ENCODE assay signal across 24 mouse cellular contexts in the genomic region with DNA sequence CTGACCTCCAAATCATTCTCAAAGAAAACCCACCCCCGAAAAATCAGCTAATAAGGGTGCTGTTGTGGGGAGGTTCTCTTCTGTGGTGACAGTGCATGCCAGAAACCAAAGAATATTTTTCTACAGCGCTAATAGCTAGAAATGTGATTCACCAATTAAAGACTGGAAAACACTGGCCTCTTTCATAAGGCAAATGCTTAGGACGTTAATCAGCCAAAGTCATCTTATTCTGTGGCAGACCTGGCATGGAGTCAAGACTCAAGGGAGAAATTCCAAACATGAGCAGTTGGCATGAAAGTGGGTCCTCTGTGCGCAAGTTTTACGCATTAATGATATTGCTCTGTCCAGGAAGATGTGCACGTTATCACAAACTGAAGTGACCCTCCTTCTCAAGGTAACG. TPM values are rescaled to one million over a fixed set of nuclear protein-coding genes. Genes with fewer than 3 reads are reported as not detected.
DNase-seq lines count a peak whose midpoint lies in the region; ATAC-seq and TF ChIP-seq lines count a peak whose summit lies in the region.
"Had no signal": no experiment of that assay in that cellular context is flagged by ENCODE, and none has a peak within 500 bp of the region (broad histone marks: within the 10 kb centered on the region; RNA-seq: fewer than 3 reads in every experiment).

No protein-coding gene starts in this region.

- no peak overlapping the region for H3K9ac ChIP-seq in forebrain, embryonic 14.5 days (ENCODE audit: low read length)
- no peak overlapping the region for H3K9ac ChIP-seq in forebrain, postnatal 0 days
- no peak overlapping the region for H3K9ac ChIP-seq in midbrain, postnatal 0 days (replicated peaks; ENCODE audit: low read length, poor library complexity, severe bottlenecking)
- no peak overlapping the region for H3K9ac ChIP-seq in midbrain, embryonic 16.5 days (ENCODE audit: low read depth, low read length)
- H3K9ac ChIP-seq in liver, embryonic 11.5 days (ENCODE audit: low read depth, low read length), result no peak overlapping the region
- H3K9ac ChIP-seq: forebrain, embryonic 13.5 days; liver, embryonic 14.5 days; midbrain, embryonic 12.5 days; neural tube, embryonic 15.5 days; stomach, embryonic 15.5 days had no signal

- no peak overlapping the region for H3K27ac ChIP-seq in forebrain, embryonic 14.5 days (ENCODE audit: low read depth, low read length)
- no peak overlapping the region for H3K27ac ChIP-seq in forebrain, postnatal 0 days (ENCODE audit: low read depth, low read length)
- H3K27ac ChIP-seq in midbrain, postnatal 0 days (ENCODE audit: low read depth, low read length), result no peak overlapping the region
- H3K27ac ChIP-seq in midbrain, embryonic 16.5 days (ENCODE audit: low read length), result no peak overlapping the region
- no peak overlapping the region for H3K27ac ChIP-seq in liver, embryonic 11.5 days (ENCODE audit: low read depth, low read length)
- H3K27ac ChIP-seq: forebrain, embryonic 13.5 days; left cerebral cortex, adult 2 months; liver, embryonic 14.5 days; macrophage; midbrain, embryonic 12.5 days; neural tube, embryonic 15.5 days; stomach, embryonic 15.5 days had no signal

- no peaks in the 10 kb centered on the region for H3K4me1 ChIP-seq in forebrain, embryonic 14.5 days (ENCODE audit: control insufficient read depth, insufficient read depth, low read length)
- H3K4me1 ChIP-seq in forebrain, postnatal 0 days (ENCODE audit: insufficient read depth), result no peaks in the 10 kb centered on the region
- H3K4me1 ChIP-seq in midbrain, postnatal 0 days (ENCODE audit: insufficient read depth, low read length), result no peaks in the 10 kb centered on the region
- H3K4me1 ChIP-seq in midbrain, embryonic 16.5 days (ENCODE audit: control insufficient read depth, insufficient read depth, low read length), result no peaks in the 10 kb centered on the region
- no peaks in the 10 kb centered on the region for H3K4me1 ChIP-seq in liver, embryonic 11.5 days (replicated peaks; ENCODE audit: control insufficient read depth, insufficient read depth, low read length)
- H3K4me1 ChIP-seq: forebrain, embryonic 13.5 days; midbrain, embryonic 12.5 days; neural tube, embryonic 15.5 days; stomach, embryonic 15.5 days had no signal

- H3K9me3 ChIP-seq in forebrain, embryonic 14.5 days (replicated peaks; ENCODE audit: control insufficient read depth, low read length), result no peaks in the 10 kb centered on the region
- H3K9me3 ChIP-seq in forebrain, postnatal 0 days (ENCODE audit: low read length), result no peaks in the 10 kb centered on the region
- H3K9me3 ChIP-seq in midbrain, postnatal 0 days (ENCODE audit: low read length), result no peaks in the 10 kb centered on the region
- H3K9me3 ChIP-seq in midbrain, embryonic 16.5 days (replicated peaks; ENCODE audit: control insufficient read depth, low read length, poor library complexity, severe bottlenecking), result no peaks in the 10 kb centered on the region
- H3K9me3 ChIP-seq in liver, embryonic 11.5 days (ENCODE audit: control insufficient read depth, low read length), result no peaks in the 10 kb centered on the region
- H3K9me3 ChIP-seq: forebrain, embryonic 13.5 days; midbrain, embryonic 12.5 days; neural tube, embryonic 15.5 days; stomach, embryonic 15.5 days had no signal

- TF ChIP-seq CTCF in forebrain, postnatal 0 days (IDR thresholded peaks at IDR 0.05; ENCODE audit: low read depth), result no peak
- TF ChIP-seq CTCF in midbrain, postnatal 0 days (IDR thresholded peaks at IDR 0.05), result no peak

- no peak overlapping the region for H3K4me3 ChIP-seq in forebrain, embryonic 14.5 days (ENCODE audit: low read depth, low read length)
- H3K4me3 ChIP-seq in forebrain, postnatal 0 days (ENCODE audit: low read depth, low read length), result no peak overlapping the region
- H3K4me3 ChIP-seq in midbrain, postnatal 0 days (ENCODE audit: low read depth, low read length), result no peak overlapping the region
- no peak overlapping the region for H3K4me3 ChIP-seq in midbrain, embryonic 16.5 days (ENCODE audit: low read depth, low read length)
- H3K4me3 ChIP-seq in liver, embryonic 11.5 days (ENCODE audit: low read depth, low read length), result no peak overlapping the region
- H3K4me3 ChIP-seq: forebrain, embryonic 13.5 days; left cerebral cortex, adult 2 months; midbrain, embryonic 12.5 days; neural tube, embryonic 15.5 days; stomach, embryonic 15.5 days had no signal

- no peaks in the 10 kb centered on the region for H3K36me3 ChIP-seq in forebrain, embryonic 14.5 days (ENCODE audit: control insufficient read depth, insufficient read depth, low read length)
- H3K36me3 ChIP-seq in forebrain, postnatal 0 days (ENCODE audit: insufficient read depth), result no peaks in the 10 kb centered on the region
- no peaks in the 10 kb centered on the region for H3K36me3 ChIP-seq in midbrain, postnatal 0 days (ENCODE audit: insufficient read depth, low read length)
- H3K36me3 ChIP-seq in midbrain, embryonic 16.5 days (ENCODE audit: control insufficient read depth, insufficient read depth, low read length), result no peaks in the 10 kb centered on the region
- H3K36me3 ChIP-seq in liver, embryonic 11.5 days (ENCODE audit: control insufficient read depth, insufficient read depth, low read length), result no peaks in the 10 kb centered on the region
- H3K36me3 ChIP-seq: midbrain, embryonic 12.5 days; neural tube, embryonic 15.5 days; stomach, embryonic 15.5 days had no signal

- peak; percentile 43 for DNase-seq in forebrain, embryonic 14.5 days (ENCODE audit: low spot score)
- DNase-seq in forebrain, postnatal 0 days, result no peak
- DNase-seq in midbrain, postnatal 0 days (ENCODE audit: low spot score), result peak; percentile 36
- peak; percentile 27 for DNase-seq in adipocyte (ENCODE audit: low spot score)
- no peak for DNase-seq in B cell, adult 2 months
- DNase-seq in liver, embryonic 11.5 days (ENCODE audit: low spot score), result no peak
- DNase-seq: cerebellum, adult 9-10 months; embryo, embryonic 11 days; gastrocnemius, postnatal 25 days; kidney, adult 9 months; kidney, postnatal 36 days; thymus, adult 18-20 months; thymus, postnatal 4 days had no signal

- H3K27me3 ChIP-seq in forebrain, embryonic 14.5 days (replicated peaks; ENCODE audit: control insufficient read depth, insufficient read depth, low read length), result no peaks in the 10 kb centered on the region
- no peaks in the 10 kb centered on the region for H3K27me3 ChIP-seq in forebrain, postnatal 0 days (ENCODE audit: insufficient read depth, low read length)
- no peaks in the 10 kb centered on the region for H3K27me3 ChIP-seq in midbrain, postnatal 0 days (ENCODE audit: insufficient read depth, low read length)
- no peaks in the 10 kb centered on the region for H3K27me3 ChIP-seq in midbrain, embryonic 16.5 days (ENCODE audit: control insufficient read depth, insufficient read depth, low read depth, low read length)
- H3K27me3 ChIP-seq in liver, embryonic 11.5 days (replicated peaks; ENCODE audit: control insufficient read depth, insufficient read depth, low read length), result no peaks in the 10 kb centered on the region
- H3K27me3 ChIP-seq: forebrain, embryonic 13.5 days; midbrain, embryonic 12.5 days; neural tube, embryonic 15.5 days; stomach, embryonic 15.5 days had no signal

- peak; percentile 18; the same call in 1 of the 2 replicates for ATAC-seq in forebrain, embryonic 14.5 days
- no peak for ATAC-seq in forebrain, postnatal 0 days
- no peak for ATAC-seq in midbrain, postnatal 0 days (ENCODE audit: low FRiP score)
- ATAC-seq in midbrain, embryonic 16.5 days, result no peak
- no peak for ATAC-seq in liver, embryonic 11.5 days (replicated peaks; ENCODE audit: low FRiP score)
- ATAC-seq: CD4-positive, CD25-positive, alpha-beta regulatory T cell, adult 4 months; forebrain, embryonic 13.5 days; inflammation-experienced regulatory T-cells, adult 6 months had no signal

- no peak overlapping the region for H3K4me2 ChIP-seq in forebrain, embryonic 14.5 days (ENCODE audit: low read length)
- no peak overlapping the region for H3K4me2 ChIP-seq in forebrain, postnatal 0 days (ENCODE audit: low read depth)
- no peak overlapping the region for H3K4me2 ChIP-seq in midbrain, postnatal 0 days (ENCODE audit: low read depth, low read length, poor library complexity, severe bottlenecking)
- no peak overlapping the region for H3K4me2 ChIP-seq in midbrain, embryonic 16.5 days (ENCODE audit: low read length)
- no peak overlapping the region for H3K4me2 ChIP-seq in liver, embryonic 11.5 days
- H3K4me2 ChIP-seq: forebrain, embryonic 13.5 days; midbrain, embryonic 12.5 days; neural tube, embryonic 15.5 days; stomach, embryonic 15.5 days had no signal

- WGBS in forebrain, embryonic 14.5 days, result 71% methylated on average over 7 of the region's 7 CpGs
- 63% methylated on average over 7 of the region's 7 CpGs for WGBS in forebrain, postnatal 0 days
- 87% methylated on average over 7 of the region's 7 CpGs for WGBS in midbrain, postnatal 0 days
- 89% methylated on average over 7 of the region's 7 CpGs for WGBS in midbrain, embryonic 16.5 days
- 90% methylated on average over 7 of the region's 7 CpGs for whole genome bisulfite sequencing in liver, embryonic 11.5 days

RNA-seq across cellular contexts. Expression of a gene that starts 21.0 kb away (rescaled TPM):
- 3.2 and 5.0 TPM in 2 replicates for polyA plus RNA-seq in forebrain, embryonic 14.5 days (2014; fragmentation: Nextera tagmentation; extraction: Ambion mirVana)
- total RNA-seq in forebrain, postnatal 0 days (2014; rRNA removed), result 11.8 and 15.6 TPM in 2 replicates
- polyA plus RNA-seq in forebrain, postnatal 0 days (2015; fragmentation: Nextera tagmentation; extraction: Ambion mirVana), result 14.7 and 15.1 TPM in 2 replicates
- total RNA-seq in midbrain, postnatal 0 days (2014; rRNA removed), result 16.9 and 25.2 TPM in 2 replicates
- polyA plus RNA-seq in midbrain, postnatal 0 days (2015; fragmentation: Nextera tagmentation; extraction: Ambion mirVana), result 23.7 and 24.4 TPM in 2 replicates
- polyA plus RNA-seq in midbrain, embryonic 16.5 days (2015; fragmentation: Nextera tagmentation; extraction: Ambion mirVana), result 10.1 and 13.8 TPM in 2 replicates
- 0.12 and 0.22 TPM in 2 replicates for polyA plus RNA-seq in liver, embryonic 11.5 days (2014; fragmentation: Nextera tagmentation; extraction: Ambion mirVana)
- total RNA-seq: hematopoietic stem cell, adult 5-6 weeks had no signal
- polyA plus RNA-seq: liver, embryonic 14.5 days; macrophage had no signal

Comparison
In these comparisons a context has a peak if more than half of its experiments do, and no peak if none do; other contexts are left out.
1. DNase-seq: peak in forebrain, embryonic 14.5 days (single experiment), midbrain, postnatal 0 days (single experiment) and adipocyte (single experiment); none in forebrain, postnatal 0 days (single experiment), B cell, adult 2 months (0 of 2) and liver, embryonic 11.5 days (single experiment).